Mouse (Mus musculus) c-Kit-positive CD71-positive TER-119-positive erythroid progenitor cells, embryonic 14.5 days (primary cell): ENCODE results near the gene Nol8.
A peak's percentile ranks its signal among the peaks of the same experiment; 100 is the strongest.

Experiments
- DNase-seq: peaks from one replicate; pipeline ENCODE4 v3.0.0-alpha.2; 2013; ENCODE audit warnings: low spot score

Nol8 gene

GRCm38 (mm10) chr13:49652481-49653179, at the start of gene Nol8, which contains the start of gene Cenpp:
Nol8 (plus strand) TSS chr13:49653078.
Cenpp (minus strand) TSS chr13:49652785.
- peak; percentile 100 for DNase-seq

DNA sequence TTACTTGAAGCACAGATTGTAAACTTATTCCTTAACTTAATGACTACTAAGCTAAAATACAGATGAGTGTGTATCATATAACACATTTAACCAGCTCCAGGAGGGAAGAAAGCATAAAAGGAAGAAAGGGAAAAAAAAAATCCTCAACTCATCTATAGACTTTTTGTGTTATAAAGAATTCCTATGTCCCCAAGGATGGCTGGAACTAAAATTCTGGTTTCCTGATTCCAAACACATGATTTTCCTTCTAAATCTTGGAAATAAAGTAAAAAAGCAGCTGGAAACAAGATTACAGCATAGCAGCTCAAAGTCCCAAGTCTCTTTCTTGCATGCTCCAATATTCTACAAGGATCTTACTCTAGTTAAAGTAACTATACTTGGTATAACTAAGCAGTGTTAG, 49.3 kb upstream of the Nol8 start:
- no peak for DNase-seq

- DNase-seq: no peak
These were observed 45.2 kb upstream of the Nol8 start, which contains the start of gene Ogn for GRCm38 (mm10) chr13:49607714-49608113. Ogn (plus strand) TSS chr13:49608046.

GRCm38 (mm10) chr13:49608589-49609322, 44.1 kb upstream of the Nol8 start:
- no peak for DNase-seq

DNA sequence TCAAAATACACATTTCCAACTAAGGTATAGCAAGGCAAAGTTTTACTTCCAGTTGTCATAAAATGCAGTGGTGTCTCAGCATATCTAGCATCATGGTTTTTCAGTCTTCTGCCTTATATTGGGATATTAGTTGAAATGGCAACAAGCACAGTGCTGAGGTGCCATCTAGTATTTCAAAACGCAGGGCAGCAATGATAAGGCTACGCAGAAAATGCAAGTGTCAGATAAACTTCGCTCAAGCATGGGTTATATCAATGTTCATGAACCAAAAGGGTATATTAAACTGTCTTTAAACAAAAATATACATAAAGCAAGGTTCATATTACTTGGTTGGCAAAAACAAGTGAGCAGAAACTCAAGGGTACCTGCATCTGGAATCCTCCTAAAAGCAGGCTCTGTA, 35.9 kb upstream of the Nol8 start:
- DNase-seq: peak; percentile 52

DNA sequence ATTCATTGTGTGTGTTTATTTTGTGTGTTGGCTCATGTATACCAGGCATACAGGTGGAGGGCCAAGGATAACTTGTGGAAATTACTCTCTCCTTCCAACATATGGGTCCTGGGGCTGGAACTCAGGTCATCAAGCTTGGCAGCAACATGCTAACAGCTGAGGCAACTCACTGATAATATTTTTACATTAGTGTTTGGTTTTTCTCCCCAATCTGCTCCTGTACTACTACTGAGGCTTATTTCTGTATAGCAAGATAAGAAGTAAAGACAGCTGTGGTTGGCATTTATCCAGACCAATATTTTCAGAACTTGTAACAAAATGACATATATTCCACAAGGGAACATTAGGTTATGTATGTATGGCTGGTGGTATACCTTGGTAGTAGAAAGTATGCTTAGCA, 34.5 kb upstream of the Nol8 start:
- DNase-seq: peak; percentile 31

DNA sequence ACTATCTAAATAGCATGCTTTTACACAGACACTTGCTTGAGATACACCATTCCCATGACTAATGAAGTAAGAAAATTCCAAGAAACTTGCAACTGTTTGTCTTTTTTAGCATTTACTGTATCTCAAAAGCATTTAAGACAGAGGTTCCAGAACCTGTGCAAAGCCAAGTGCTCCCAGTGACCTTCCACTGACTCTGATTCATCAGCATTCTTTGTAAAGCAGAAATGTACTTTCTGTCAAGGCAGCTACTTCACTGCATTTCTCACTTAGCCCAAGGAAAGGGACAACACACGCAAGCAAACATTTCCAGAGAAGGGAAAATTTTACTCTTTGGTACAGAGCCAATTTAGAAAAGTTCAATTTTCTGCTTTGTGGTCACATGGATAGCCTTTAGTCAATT, 29.7 kb upstream of the Nol8 start:
- no peak for DNase-seq

- no peak for DNase-seq
These were observed 24.7 kb upstream of the Nol8 start for GRCm38 (mm10) chr13:49628167-49628566.

- no peak for DNase-seq
These were observed 23.8 kb upstream of the Nol8 start for GRCm38 (mm10) chr13:49629076-49629475.

- peak; percentile 59 for DNase-seq
These were observed 12.9 kb upstream of the Nol8 start for GRCm38 (mm10) chr13:49639965-49640364.

- DNase-seq: no peak
These were observed 10.2 kb upstream of the Nol8 start for GRCm38 (mm10) chr13:49642650-49643049.

GRCm38 (mm10) chr13:49643669-49644362, 9.1 kb upstream of the Nol8 start:
- no peak for DNase-seq

GRCm38 (mm10) chr13:49644731-49645529, 7.9 kb upstream of the Nol8 start:
- peak; percentile 61 for DNase-seq

DNA sequence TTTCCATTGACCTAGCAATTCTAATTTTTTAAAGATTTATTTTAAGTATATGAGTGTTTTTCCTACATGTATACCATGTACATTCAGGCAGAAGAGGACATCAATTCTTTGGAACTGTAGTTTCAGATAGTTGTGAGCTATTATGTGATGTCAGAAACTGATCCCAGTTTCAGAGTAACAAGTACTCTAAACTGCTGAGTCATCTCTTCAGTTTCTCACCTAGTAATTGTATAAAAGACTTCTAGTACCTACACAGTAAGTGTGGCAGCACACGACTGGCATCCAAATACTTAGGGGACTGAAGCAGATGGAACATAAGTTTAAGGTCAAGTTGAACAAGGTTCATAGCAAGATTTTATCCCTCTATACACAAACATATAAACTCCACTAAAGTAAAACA, 6.9 kb upstream of the Nol8 start:
- no peak for DNase-seq

DNA sequence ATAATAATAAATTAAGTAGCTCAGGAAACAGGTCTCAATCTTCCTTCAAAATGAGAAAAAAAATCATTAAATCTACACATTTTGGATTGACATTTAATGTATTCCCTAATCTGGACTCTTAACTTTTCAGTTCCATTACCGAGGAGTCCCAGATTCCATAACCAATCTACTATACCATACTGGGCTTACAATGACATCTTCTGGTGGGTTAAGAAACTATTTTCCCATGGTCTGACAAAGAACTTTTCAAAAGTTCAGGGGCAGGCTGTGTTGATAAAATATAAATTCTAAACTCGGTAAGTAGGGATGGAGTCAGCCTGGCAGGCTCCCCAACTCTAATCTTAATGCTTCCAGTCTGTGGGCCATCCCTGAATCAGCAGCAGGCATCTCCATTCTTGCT, 1.7 kb upstream of the Nol8 start:
- DNase-seq: no peak

DNA sequence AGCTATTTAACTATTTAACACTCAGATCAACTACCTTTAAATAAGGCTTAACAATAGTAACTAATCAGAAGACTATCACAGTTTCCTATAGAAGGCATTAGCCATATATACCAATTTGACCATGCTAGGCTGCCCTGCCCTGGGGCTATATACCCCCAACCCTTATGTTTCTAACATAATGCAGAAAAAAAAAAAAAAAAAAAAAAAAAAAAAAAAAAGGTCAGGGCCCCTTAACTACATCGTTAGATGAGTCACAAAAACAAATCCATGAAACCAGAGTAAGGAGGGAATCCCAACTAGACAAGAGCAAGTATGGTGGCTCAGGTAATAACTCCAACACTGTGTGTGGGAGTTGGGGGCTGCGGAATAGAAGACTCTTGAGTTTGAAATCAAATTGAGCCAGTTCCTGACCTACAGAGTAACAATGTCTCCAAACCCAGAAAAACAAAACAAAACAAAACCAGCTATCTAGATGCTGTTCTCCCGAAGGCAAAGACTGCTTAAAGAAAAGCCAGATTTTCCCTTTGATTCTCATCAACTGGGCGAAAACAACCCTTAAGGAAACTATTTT, 1.0 kb upstream of the Nol8 start:
- DNase-seq: no peak

- no peak for DNase-seq
These were observed 283 bp downstream of the Nol8 start for GRCm38 (mm10) chr13:49653180-49653541.

DNA sequence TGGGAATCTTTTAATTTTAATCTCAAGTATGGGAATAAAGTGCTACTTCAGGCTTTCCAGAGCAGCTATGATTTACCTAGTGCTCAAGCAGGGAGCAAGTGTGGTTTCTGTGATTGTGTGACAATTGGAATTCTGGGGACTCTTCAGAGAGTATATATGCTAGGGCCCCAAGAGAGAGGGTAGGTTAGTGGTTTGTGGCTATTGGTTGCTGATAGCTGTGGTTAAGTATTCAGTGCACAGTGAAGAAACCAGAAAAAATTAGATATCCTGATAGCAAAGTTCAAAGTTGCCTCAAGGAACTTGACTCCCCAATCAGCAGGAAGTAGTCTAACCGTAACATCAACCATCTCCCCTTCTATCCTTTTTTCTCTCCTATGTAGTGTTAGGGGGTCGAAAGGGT, 24.9 kb downstream of the Nol8 start:
- DNase-seq: no peak

DNA sequence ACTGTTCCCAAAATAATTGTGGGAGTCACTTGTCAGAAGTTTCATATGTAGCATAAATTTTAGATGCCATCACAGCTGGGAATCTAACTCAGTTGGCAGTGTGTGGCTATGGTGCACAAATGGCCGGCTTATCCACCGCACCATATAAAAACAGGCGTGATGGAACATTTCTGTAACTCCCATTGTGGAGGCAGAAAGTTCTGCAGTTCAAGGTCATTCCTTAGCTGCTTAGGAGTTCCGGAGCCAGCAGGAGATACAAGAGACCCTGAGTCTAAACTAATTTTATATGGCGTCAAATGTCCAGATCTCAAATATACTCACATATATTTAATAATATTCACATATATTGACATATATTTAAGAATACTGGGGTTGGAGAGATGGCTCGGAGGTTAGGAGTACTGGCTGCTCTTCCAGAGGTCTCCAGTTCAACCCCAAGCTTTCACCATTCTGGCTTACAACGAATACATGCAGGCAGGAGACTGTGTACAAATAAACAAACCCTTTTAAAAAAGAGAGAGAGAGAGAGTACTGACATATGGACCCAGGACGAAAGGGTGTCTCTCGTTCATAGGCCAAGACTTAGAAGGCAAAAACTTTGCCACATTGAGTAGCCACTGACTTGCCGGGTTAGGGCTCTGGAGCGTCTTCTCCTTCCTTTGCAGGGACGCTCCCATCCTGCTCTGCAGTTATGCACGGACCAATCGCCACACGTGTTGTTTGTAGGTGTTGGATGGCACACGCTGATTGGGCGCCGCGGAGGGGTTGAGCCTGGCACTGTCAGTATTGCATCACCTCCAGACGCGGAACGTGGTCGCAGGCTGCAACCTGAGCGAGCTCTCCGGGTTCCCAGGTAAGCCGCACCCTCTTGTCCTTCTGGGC, 28.7 kb downstream of the Nol8 start, which contains the start of gene Iars:
TSS of gene Iars (plus strand) at position 750 of the 882 bp plus-strand sequence.
- peak; percentile 99 for DNase-seq

DNA sequence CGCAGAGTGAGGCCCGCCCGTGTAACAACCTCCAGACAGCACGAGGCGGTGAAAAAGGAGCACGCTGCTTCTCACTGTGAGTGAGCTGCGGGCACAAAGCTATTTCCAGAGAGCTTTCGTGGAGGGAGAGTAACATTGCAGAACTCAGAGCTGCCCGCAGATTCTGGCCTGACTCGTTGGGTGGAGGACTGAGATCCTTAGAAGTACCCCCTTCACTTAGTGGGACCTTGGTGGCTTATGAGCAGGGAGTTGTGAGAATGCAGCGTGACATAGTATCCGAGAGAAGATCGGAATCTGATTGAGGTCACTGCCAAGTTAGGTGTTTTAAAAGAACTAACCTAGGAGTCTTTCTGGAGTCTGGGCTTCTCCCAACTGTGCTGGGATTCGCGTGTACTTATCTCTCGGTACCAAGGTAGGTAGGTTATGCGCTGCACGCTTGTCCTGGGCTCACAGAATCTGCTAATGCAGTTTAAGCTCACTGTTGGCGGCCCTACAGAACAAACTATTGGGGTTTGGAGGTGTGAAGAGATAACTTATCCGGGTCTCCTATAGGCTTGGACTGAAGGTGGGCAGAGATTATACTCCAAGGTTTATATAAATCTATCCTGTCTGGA, 29.5 kb downstream of the Nol8 start:
- DNase-seq: no peak
